Mouse (Mus musculus): ENCODE data around the gene Erp27. TPM values are rescaled to one million over a fixed set of nuclear protein-coding genes. Genes with fewer than 3 reads are reported as not detected.

Gene Erp27
- polyA plus RNA-seq, 1 experiment = 0.25 TPM

- no peak for TF ChIP-seq CTCF (IDR thresholded peaks at IDR 0.05; ENCODE audit: extremely low read depth, insufficient read depth, low read length)
- no peak for TF ChIP-seq POLR2A (IDR thresholded peaks at IDR 0.05; ENCODE audit: extremely low read depth, insufficient read depth, low read length)
- H3K4me1 ChIP-seq (ENCODE audit: control insufficient read depth, insufficient read depth, low read length) = no peaks in the 10 kb centered on the region
- H3K4me3 ChIP-seq (ENCODE audit: insufficient read depth, low read length) = no peak overlapping the region
- no peak overlapping the region for H3K27ac ChIP-seq (ENCODE audit: insufficient read depth, low read length)
These were observed 32.2 kb upstream of the Erp27 start for GRCm38 (mm10) chr6:136954192-136954591.

- no peak overlapping the region for H3K4me3 ChIP-seq (ENCODE audit: insufficient read depth, low read length)
- H3K4me1 ChIP-seq (ENCODE audit: control insufficient read depth, insufficient read depth, low read length) = no peaks in the 10 kb centered on the region
- H3K27ac ChIP-seq (ENCODE audit: insufficient read depth, low read length) = no peak overlapping the region
- TF ChIP-seq CTCF (IDR thresholded peaks at IDR 0.05; ENCODE audit: extremely low read depth, insufficient read depth, low read length) (no peak), POLR2A (IDR thresholded peaks at IDR 0.05; ENCODE audit: extremely low read depth, insufficient read depth, low read length) (no peak)
These were observed 30.9 kb upstream of the Erp27 start for GRCm38 (mm10) chr6:136952930-136953329.

- TF ChIP-seq POLR2A (IDR thresholded peaks at IDR 0.05; ENCODE audit: extremely low read depth, insufficient read depth, low read length) = no peak
- no peak for TF ChIP-seq CTCF (IDR thresholded peaks at IDR 0.05; ENCODE audit: extremely low read depth, insufficient read depth, low read length)
- Histone ChIP-seq H3K4me3 (ENCODE audit: insufficient read depth, low read length) (no peak overlapping the region), H3K4me1 (ENCODE audit: control insufficient read depth, insufficient read depth, low read length) (no peaks in the 10 kb centered on the region), H3K27ac (ENCODE audit: insufficient read depth, low read length) (no peak overlapping the region)
These were observed 28.2 kb upstream of the Erp27 start for GRCm38 (mm10) chr6:136950171-136950570.

GRCm38 (mm10) chr6:136947716-136948115 is 25.7 kb upstream of the Erp27 start:
- Histone ChIP-seq H3K4me1 (ENCODE audit: control insufficient read depth, insufficient read depth, low read length) (no peaks in the 10 kb centered on the region), H3K27ac (ENCODE audit: insufficient read depth, low read length) (no peak overlapping the region), H3K4me3 (ENCODE audit: insufficient read depth, low read length) (no peak overlapping the region)
- TF ChIP-seq POLR2A (IDR thresholded peaks at IDR 0.05; ENCODE audit: extremely low read depth, insufficient read depth, low read length) (no peak), CTCF (IDR thresholded peaks at IDR 0.05; ENCODE audit: extremely low read depth, insufficient read depth, low read length) (no peak)

- Histone ChIP-seq H3K4me3 (ENCODE audit: insufficient read depth, low read length) (no peak overlapping the region), H3K27ac (ENCODE audit: insufficient read depth, low read length) (no peak overlapping the region), H3K4me1 (ENCODE audit: control insufficient read depth, insufficient read depth, low read length) (no peaks in the 10 kb centered on the region; the same call in 1 of the 2 replicates)
- TF ChIP-seq CTCF (IDR thresholded peaks at IDR 0.05; ENCODE audit: extremely low read depth, insufficient read depth, low read length) = no peak
- no peak for TF ChIP-seq POLR2A (IDR thresholded peaks at IDR 0.05; ENCODE audit: extremely low read depth, insufficient read depth, low read length)
These were observed 25.0 kb upstream of the Erp27 start for GRCm38 (mm10) chr6:136946943-136947342.

- H3K27ac ChIP-seq (ENCODE audit: insufficient read depth, low read length) = no peak overlapping the region
- TF ChIP-seq POLR2A (IDR thresholded peaks at IDR 0.05; ENCODE audit: extremely low read depth, insufficient read depth, low read length) (no peak), CTCF (IDR thresholded peaks at IDR 0.05; ENCODE audit: extremely low read depth, insufficient read depth, low read length) (no peak)
These were observed 24.3 kb upstream of the Erp27 start for GRCm38 (mm10) chr6:136946241-136946640.

GRCm38 (mm10) chr6:136944511-136944910 is 22.5 kb upstream of the Erp27 start:
- TF ChIP-seq CTCF (IDR thresholded peaks at IDR 0.05; ENCODE audit: extremely low read depth, insufficient read depth, low read length) = no peak
- no peak for TF ChIP-seq POLR2A (IDR thresholded peaks at IDR 0.05; ENCODE audit: extremely low read depth, insufficient read depth, low read length)
- Histone ChIP-seq H3K27ac (ENCODE audit: insufficient read depth, low read length) (no peak overlapping the region), H3K4me1 (ENCODE audit: control insufficient read depth, insufficient read depth, low read length) (peaks cover 3% of the 10 kb centered on the region), H3K4me3 (ENCODE audit: insufficient read depth, low read length) (no peak overlapping the region)

More at GRCm38 (mm10) chr6:136946241-136946640, 24.3 kb upstream of the Erp27 start:
- Histone ChIP-seq H3K4me1 (ENCODE audit: control insufficient read depth, insufficient read depth, low read length) (peaks cover 2% of the 10 kb centered on the region), H3K4me3 (ENCODE audit: insufficient read depth, low read length) (no peak overlapping the region)

- H3K4me1 ChIP-seq (ENCODE audit: control insufficient read depth, insufficient read depth, low read length) = peaks cover 3% of the 10 kb centered on the region
- TF ChIP-seq POLR2A (IDR thresholded peaks at IDR 0.05; ENCODE audit: extremely low read depth, insufficient read depth, low read length) (no peak), CTCF (IDR thresholded peaks at IDR 0.05; ENCODE audit: extremely low read depth, insufficient read depth, low read length) (no peak)
- H3K4me3 ChIP-seq (ENCODE audit: insufficient read depth, low read length) = no peak overlapping the region
- H3K27ac ChIP-seq (ENCODE audit: insufficient read depth, low read length) = no peak overlapping the region
These were observed 21.4 kb upstream of the Erp27 start for GRCm38 (mm10) chr6:136943392-136943791.

- H3K4me1 ChIP-seq (ENCODE audit: control insufficient read depth, insufficient read depth, low read length) = peaks cover 3% of the 10 kb centered on the region
- TF ChIP-seq CTCF (IDR thresholded peaks at IDR 0.05; ENCODE audit: extremely low read depth, insufficient read depth, low read length) (no peak), POLR2A (IDR thresholded peaks at IDR 0.05; ENCODE audit: extremely low read depth, insufficient read depth, low read length) (no peak)
- H3K27ac ChIP-seq (ENCODE audit: insufficient read depth, low read length) = no peak overlapping the region
- H3K4me3 ChIP-seq (ENCODE audit: insufficient read depth, low read length) = no peak overlapping the region
These were observed 20.3 kb upstream of the Erp27 start for GRCm38 (mm10) chr6:136942280-136942679.

- no peak for TF ChIP-seq CTCF (IDR thresholded peaks at IDR 0.05; ENCODE audit: extremely low read depth, insufficient read depth, low read length)
- no peak for TF ChIP-seq POLR2A (IDR thresholded peaks at IDR 0.05; ENCODE audit: extremely low read depth, insufficient read depth, low read length)
- peaks cover 3% of the 10 kb centered on the region for H3K4me1 ChIP-seq (ENCODE audit: control insufficient read depth, insufficient read depth, low read length)
- H3K4me3 ChIP-seq (ENCODE audit: insufficient read depth, low read length) = no peak within 1 kb of the TSS
- peak within 1 kb of the TSS; percentile 90 for H3K27ac ChIP-seq (ENCODE audit: insufficient read depth, low read length)
These were observed 19.4 kb upstream of the Erp27 start, which contains the start of gene Arhgdib for GRCm38 (mm10) chr6:136941051-136942021. Gene Arhgdib (minus strand): TSS chr6:136941899.

Measured in cortical plate, adult 2 months (tissue).